Mouse (Mus musculus) hindlimb bud, embryonic 11.5 days (tissue): ENCODE data around the gene Fmr1nb.
"Not testable (repeated sequence)": the region's sequence is repeated elsewhere in the genome, so short reads cannot be mapped to it uniquely, and the experiment has no call there.

Experiments
- DNase-seq: peaks from one replicate; pipeline ENCODE4 v3.0.0-alpha.2; 2012; ENCODE audit warnings: low read depth, low spot score; ENCODE audit errors: extremely low spot score

Fmr1nb gene

GRCm38 (mm10) chrX:68761606-68762005 lies at the start of gene Fmr1nb:
Gene Fmr1nb (plus strand): TSS chrX:68761839.
- no peak for DNase-seq

DNA sequence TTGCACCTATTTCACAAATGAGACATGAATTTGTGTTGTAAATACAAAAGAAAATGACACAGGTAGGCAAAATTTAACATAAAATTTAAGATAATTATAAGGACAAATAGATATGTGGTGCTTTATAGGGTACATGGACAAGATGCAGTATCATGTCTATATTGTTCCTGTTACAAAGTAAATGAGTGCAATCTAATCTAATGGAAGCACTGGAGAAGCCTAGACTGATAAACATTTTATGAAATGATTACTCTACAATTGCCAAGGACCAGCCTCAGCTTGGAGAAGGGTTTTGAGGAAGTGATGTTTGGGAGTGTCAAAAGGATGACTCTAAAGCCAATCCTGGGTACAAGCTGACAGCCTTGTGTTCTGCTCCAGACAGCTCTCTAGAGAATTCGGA lies 24.7 kb upstream of the Fmr1nb start:
- no peak for DNase-seq

DNA sequence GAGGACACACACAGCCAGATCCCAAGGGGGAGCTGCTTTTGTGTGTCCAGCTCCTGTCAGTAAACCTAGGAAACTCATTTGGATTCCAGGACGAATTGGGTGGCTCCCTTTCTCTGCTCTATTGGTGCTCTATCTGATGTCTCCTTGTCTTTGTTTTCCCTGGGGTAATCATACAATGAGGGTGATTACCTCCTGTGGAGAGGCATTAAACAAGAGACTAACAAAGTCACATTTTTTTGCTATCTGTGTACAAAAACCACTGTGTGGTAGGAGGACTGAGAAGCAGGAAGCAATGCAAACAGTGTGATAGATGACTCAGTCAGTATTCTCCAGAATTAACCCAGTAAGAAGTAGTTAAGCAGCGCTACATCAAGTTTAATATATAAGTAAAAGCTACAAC lies 21.6 kb upstream of the Fmr1nb start:
- DNase-seq: no peak

GRCm38 (mm10) chrX:68820449-68820848 lies 58.8 kb downstream of the Fmr1nb start:
- not testable (repeated sequence) for DNase-seq

- DNase-seq: not testable (repeated sequence)
Measured at GRCm38 (mm10) chrX:68821059-68821458, 59.4 kb downstream of the Fmr1nb start, which contains the start of gene Gm14698. Gene Gm14698 (plus strand): TSS chrX:68821093.

DNA sequence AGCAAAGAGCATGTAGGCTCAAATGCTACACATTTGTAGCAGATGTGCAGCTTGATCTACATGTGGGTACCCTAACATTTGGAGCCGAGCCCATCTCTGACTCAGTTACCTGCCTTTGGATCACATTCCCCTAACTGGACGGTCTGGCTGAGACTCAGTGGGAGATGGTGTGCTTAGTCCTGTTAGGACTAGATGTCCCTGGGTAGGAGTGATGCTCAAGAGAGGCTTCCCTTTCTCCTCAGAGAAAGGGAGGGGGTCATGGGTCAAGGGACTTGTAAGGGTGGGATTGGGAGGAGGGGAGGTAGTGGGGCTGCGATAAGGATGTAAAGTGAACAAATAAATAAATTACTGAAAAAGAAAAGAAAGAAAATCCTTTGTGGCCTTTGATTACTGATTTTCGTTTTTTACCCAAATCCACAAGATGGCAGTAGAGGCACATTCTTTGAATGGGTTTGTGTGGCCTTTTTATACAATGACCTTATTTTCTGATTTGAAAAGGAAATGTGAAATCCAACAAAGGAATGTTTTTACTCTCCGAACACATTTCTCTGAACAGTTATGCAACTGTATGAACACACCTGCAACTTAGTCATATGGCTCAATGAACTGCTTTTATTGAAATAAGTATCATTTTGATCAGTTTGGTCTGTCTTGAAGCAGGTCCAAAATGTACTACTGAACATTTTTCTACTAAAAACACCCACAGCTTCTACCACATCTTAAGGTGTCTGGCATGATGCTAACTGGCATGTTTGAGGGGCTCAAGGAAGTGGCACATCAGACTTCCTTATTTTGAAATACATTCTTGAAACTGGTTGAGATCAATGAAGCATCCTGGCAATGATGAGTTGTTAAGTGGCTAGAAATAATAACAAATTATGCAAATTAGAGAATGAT lies 78.2 kb downstream of the Fmr1nb start:
- no peak for DNase-seq
